Mouse (Mus musculus) liver, embryonic 11.5 days (tissue): ENCODE results near the gene Tef. TPM values are rescaled to one million over a fixed set of nuclear protein-coding genes. Genes with fewer than 3 reads are reported as not detected.

Experiments
- ATAC-seq: fragments of 200-750 bp; cut with Nextera tagmentation; replicated peaks from 2 replicates; pipeline ENCODE4 v1.8.0; 2017; ENCODE audit warnings: moderate number of reproducible peaks, mild to moderate bottlenecking, moderate TSS enrichment, moderate library complexity; ENCODE audit not compliant: low FRiP score
- DNase-seq: peaks from one replicate; pipeline ENCODE4 v3.0.0-alpha.2; 2017; ENCODE audit warnings: low spot score
- H3K27ac ChIP-seq: fragments of 300-500 bp; sonication (generic); 2 replicates; pipeline ENCODE4 v1.5.1; 2014; ENCODE audit warnings: mild to moderate bottlenecking, low read depth, low read length, control low read depth
- H3K27me3 ChIP-seq: fragments of 300-500 bp; sonication (generic); replicated peaks from 2 replicates; pipeline ENCODE4 v1.6.1; 2014; ENCODE audit warnings: low read length, mixed read lengths; ENCODE audit not compliant: control insufficient read depth, insufficient read depth
- H3K36me3 ChIP-seq: fragments of 300-500 bp; sonication (generic); 2 replicates; pipeline ENCODE4 v1.6.1; 2014; ENCODE audit warnings: mild to moderate bottlenecking, low read length, moderate library complexity, mixed read lengths; ENCODE audit not compliant: control insufficient read depth, insufficient read depth
- H3K4me1 ChIP-seq: fragments of 300-500 bp; sonication (generic); replicated peaks from 2 replicates; pipeline ENCODE4 v1.6.1; 2014; ENCODE audit warnings: low read length, mixed read lengths; ENCODE audit not compliant: control insufficient read depth, insufficient read depth
- H3K4me2 ChIP-seq: fragments of 300-500 bp; sonication (generic); 2 replicates; pipeline ENCODE4 v1.6.1; 2014; ENCODE audit warnings: mild to moderate bottlenecking, control low read depth, moderate library complexity
- H3K4me3 ChIP-seq: fragments of 300-500 bp; sonication (generic); 2 replicates; pipeline ENCODE4 v1.5.1; 2014; ENCODE audit warnings: low read depth, low read length, control low read depth
- H3K9ac ChIP-seq: fragments of 300-500 bp; sonication (generic); 2 replicates; pipeline ENCODE4 v1.6.1; 2014; ENCODE audit warnings: low read depth, low read length, control low read depth
- H3K9me3 ChIP-seq: fragments of 300-500 bp; sonication (generic); 2 replicates; pipeline ENCODE4 v1.6.1; 2016; ENCODE audit warnings: low read length, inconsistent platforms, mixed read lengths; ENCODE audit not compliant: control insufficient read depth
- WGBS: fragments of 180-500 bp; shearing (Covaris S2); extraction: QIAGEN DNeasy Blood & Tissue Kit; methylation state at CpG from one replicate; pipeline ENCODE4 v1.1.7; 2014; 5-methylcytosine and 5-hydroxymethylcytosine counted together
- polyA plus RNA-seq: library from polyadenylated mRNA; unstranded; fragments of >200 nt; fragmentation: Nextera tagmentation; extraction: Ambion mirVana; gene quantifications from 2 replicates; pipeline ENCODE4 v1.2.1, GENCODE M21; 2014

The Tef gene
- polyA plus RNA-seq, 1 experiment from 2014 or later = 12.6 TPM

- Histone ChIP-seq H3K9me3 (no peaks in the 10 kb centered on the region), H3K36me3 (peaks cover 21% of the 10 kb centered on the region), H3K27ac (no peak overlapping the region), H3K4me3 (no peak overlapping the region), H3K27me3 (no peaks in the 10 kb centered on the region), H3K4me2 (no peak overlapping the region), H3K9ac (no peak overlapping the region), H3K4me1 (0 out of 2 replicates have a peak, but pooled peaks cover 5% of the 10 kb centered on the region)
- DNase-seq (no peak), ATAC-seq (no peak)
- 82% methylated on average over 9 of the region's 9 CpGs for WGBS
These were observed 44.5 kb downstream of the Tef start for GRCm38 (mm10) chr15:81846755-81847154.

GRCm38 (mm10) chr15:81847161-81847560, 44.9 kb downstream of the Tef start:
- Histone ChIP-seq H3K9me3 (no peaks in the 10 kb centered on the region), H3K4me3 (no peak overlapping the region), H3K27me3 (no peaks in the 10 kb centered on the region), H3K4me2 (no peak overlapping the region), H3K4me1 (0 out of 2 replicates have a peak, but pooled peaks cover 5% of the 10 kb centered on the region), H3K9ac (no peak overlapping the region), H3K27ac (no peak overlapping the region), H3K36me3 (peaks cover 25% of the 10 kb centered on the region)
- WGBS = 83% methylated on average over 4 of the region's 4 CpGs
- no peak for DNase-seq
- no peak for ATAC-seq

GRCm38 (mm10) chr15:81847861-81848260, 45.6 kb downstream of the Tef start:
- Histone ChIP-seq H3K27ac (no peak overlapping the region), H3K36me3 (peaks cover 27% of the 10 kb centered on the region)
- WGBS = 85% methylated on average over 5 of the region's 5 CpGs

GRCm38 (mm10) chr15:81848301-81848700, 46.1 kb downstream of the Tef start:
- no peak overlapping the region for H3K4me3 ChIP-seq
- peak; percentile 50 for DNase-seq
- peak; percentile 66; the same call in 1 of the 2 replicates for ATAC-seq

More at GRCm38 (mm10) chr15:81847861-81848260, 45.6 kb downstream of the Tef start:
- ATAC-seq = no peak
- H3K4me3 ChIP-seq = no peak overlapping the region
- H3K9ac ChIP-seq = no peak overlapping the region
- no peak for DNase-seq
- H3K27me3 ChIP-seq = no peaks in the 10 kb centered on the region
- no peaks in the 10 kb centered on the region for H3K9me3 ChIP-seq
- H3K4me1 ChIP-seq = 0 out of 2 replicates have a peak, but pooled peaks cover 5% of the 10 kb centered on the region
- H3K4me2 ChIP-seq = no peak overlapping the region

GRCm38 (mm10) chr15:81849104-81849503, 46.9 kb downstream of the Tef start:
- ATAC-seq = no peak
- Histone ChIP-seq H3K9ac (no peak overlapping the region), H3K9me3 (no peaks in the 10 kb centered on the region), H3K27me3 (no peaks in the 10 kb centered on the region), H3K4me3 (no peak overlapping the region), H3K27ac (no peak overlapping the region), H3K4me1 (0 out of 2 replicates have a peak, but pooled peaks cover 5% of the 10 kb centered on the region), H3K36me3 (peaks cover 28% of the 10 kb centered on the region), H3K4me2 (no peak overlapping the region)
- no peak for DNase-seq
- 86% methylated on average over 9 of the region's 9 CpGs for WGBS

More at GRCm38 (mm10) chr15:81848301-81848700, 46.1 kb downstream of the Tef start:
- Histone ChIP-seq H3K27ac (no peak overlapping the region), H3K4me2 (no peak overlapping the region), H3K36me3 (peaks cover 27% of the 10 kb centered on the region), H3K9ac (no peak overlapping the region), H3K4me1 (0 out of 2 replicates have a peak, but pooled peaks cover 5% of the 10 kb centered on the region), H3K27me3 (no peaks in the 10 kb centered on the region), H3K9me3 (no peaks in the 10 kb centered on the region)
- 43% methylated on average over 7 of the region's 7 CpGs for WGBS

- WGBS = 87% methylated on average over 14 of the region's 14 CpGs
- no peak for ATAC-seq
- Histone ChIP-seq H3K4me2 (no peak overlapping the region), H3K27ac (no peak overlapping the region), H3K4me3 (no peak overlapping the region), H3K4me1 (peaks cover 7% of the 10 kb centered on the region; the same call in 1 of the 2 replicates), H3K9me3 (no peaks in the 10 kb centered on the region), H3K27me3 (no peaks in the 10 kb centered on the region), H3K36me3 (peaks cover 29% of the 10 kb centered on the region), H3K9ac (no peak overlapping the region)
- no peak for DNase-seq
These were observed 48.5 kb downstream of the Tef start for GRCm38 (mm10) chr15:81850718-81851117.

- Histone ChIP-seq H3K4me1 (peaks cover 3% of the 10 kb centered on the region; the same call in 1 of the 2 replicates), H3K27ac (no peak overlapping the region), H3K27me3 (no peaks in the 10 kb centered on the region), H3K36me3 (peaks cover 29% of the 10 kb centered on the region), H3K4me2 (no peak overlapping the region), H3K9me3 (no peaks in the 10 kb centered on the region), H3K4me3 (no peak overlapping the region), H3K9ac (no peak overlapping the region)
- ATAC-seq (no peak), DNase-seq (no peak)
- 93% methylated on average over 15 of the region's 15 CpGs for WGBS
These were observed 49.2 kb downstream of the Tef start for GRCm38 (mm10) chr15:81851375-81851774.

GRCm38 (mm10) chr15:81852411-81853000, 50.3 kb downstream of the Tef start:
- Histone ChIP-seq H3K4me2 (no peak overlapping the region), H3K9me3 (no peaks in the 10 kb centered on the region), H3K27ac (no peak overlapping the region), H3K36me3 (peaks cover 29% of the 10 kb centered on the region), H3K4me1 (peaks cover 5% of the 10 kb centered on the region; the same call in 1 of the 2 replicates), H3K9ac (no peak overlapping the region), H3K27me3 (no peaks in the 10 kb centered on the region), H3K4me3 (no peak overlapping the region)
- 78% methylated on average over 9 of the region's 9 CpGs for WGBS
- DNase-seq (no peak), ATAC-seq (no peak)

GRCm38 (mm10) chr15:81853081-81853480, 50.9 kb downstream of the Tef start:
- peaks cover 5% of the 10 kb centered on the region; the same call in 1 of the 2 replicates for H3K4me1 ChIP-seq
- H3K4me3 ChIP-seq = no peak overlapping the region
- H3K9ac ChIP-seq = no peak overlapping the region
- DNase-seq (no peak), ATAC-seq (no peak)
- H3K27ac ChIP-seq = no peak overlapping the region
- H3K4me2 ChIP-seq = no peak overlapping the region
- 77% methylated on average over 7 of the region's 7 CpGs for WGBS
- no peaks in the 10 kb centered on the region for H3K27me3 ChIP-seq
- H3K9me3 ChIP-seq = no peaks in the 10 kb centered on the region
- peaks cover 29% of the 10 kb centered on the region for H3K36me3 ChIP-seq
